Mouse (Mus musculus) megakaryocyte, embryonic 14.5 days (primary cell): ENCODE results near the gene Ppil6. TPM values are rescaled to one million over a fixed set of nuclear protein-coding genes. Genes with fewer than 3 reads are reported as not detected.

Experiments used
- H3K27me3 ChIP-seq: replicated peaks from 2 replicates; pipeline ENCODE3; 2012; ENCODE audit warnings: inconsistent platforms
- H3K36me3 ChIP-seq: replicated peaks from 2 replicates; pipeline ENCODE3; 2012; ENCODE audit warnings: low read length, inconsistent platforms, mixed read lengths
- H3K4me1 ChIP-seq: 2 replicates; pipeline ENCODE4 v1.6.1; 2012; ENCODE audit warnings: inconsistent platforms
- H3K4me3 ChIP-seq: replicated peaks from 2 replicates; pipeline ENCODE3; 2012; ENCODE audit warnings: moderate library complexity, mild to moderate bottlenecking, inconsistent platforms
- H3K9me3 ChIP-seq: 2 replicates; pipeline ENCODE4 v1.6.1; 2012; ENCODE audit warnings: inconsistent platforms
- FLI1 ChIP-seq: IDR thresholded peaks from 2 replicates; pipeline ENCODE4 v1.6.1; 2012; ENCODE audit warnings: low read length, inconsistent platforms, mixed read lengths
- GATA1 ChIP-seq: IDR thresholded peaks from 3 replicates; pipeline ENCODE4 v1.6.1; 2012; ENCODE audit warnings: mixed read lengths, low read length, inconsistent platforms, borderline replicate concordance
- polyA plus RNA-seq: library from polyadenylated mRNA; stranded (reverse); fragments of >175 nt; gene quantifications from 2 replicates; pipeline ENCODE4 v1.2.3, GENCODE M21; 2012; ENCODE audit warnings: low replicate concordance; ENCODE audit not compliant: insufficient read depth

The Ppil6 gene
- polyA plus RNA-seq, 1 experiment: not detected

DNA sequence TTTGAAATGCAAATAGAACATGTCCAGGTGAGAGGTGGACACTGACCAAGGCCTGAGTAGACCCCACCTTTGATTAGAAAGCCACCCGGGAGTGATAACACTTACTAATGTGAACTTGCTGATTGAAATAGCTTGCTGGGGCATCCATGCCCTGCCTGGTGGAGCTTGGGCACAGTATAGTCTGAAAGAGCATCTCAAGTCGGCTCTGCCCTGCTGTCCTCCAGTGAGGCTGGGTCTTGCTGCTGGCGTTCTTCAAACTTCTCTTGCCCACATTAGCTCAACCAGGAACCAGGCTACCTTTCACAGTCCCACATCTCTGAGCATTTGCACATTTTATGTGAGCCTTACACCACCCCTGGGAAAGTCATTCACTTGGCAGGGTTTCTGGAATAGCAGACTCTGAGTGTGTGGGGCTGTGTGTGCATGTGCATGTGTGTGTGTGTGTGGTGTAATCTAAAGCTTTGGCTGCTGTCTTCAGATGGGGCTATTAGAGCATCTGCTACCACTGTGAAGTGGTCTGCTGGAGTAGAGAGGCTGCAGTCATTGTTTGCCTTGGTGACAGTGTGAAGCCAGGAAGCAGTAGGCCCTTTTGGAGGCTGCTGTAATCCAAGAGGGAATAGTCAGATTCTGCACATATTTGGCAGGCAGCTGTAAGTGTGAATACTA is 29.0 kb upstream of the Ppil6 start:
- Histone ChIP-seq H3K9me3 (no peaks in the 10 kb centered on the region), H3K4me1 (peaks cover 26% of the 10 kb centered on the region), H3K27me3 (no peaks in the 10 kb centered on the region), H3K36me3 (peaks cover 87% of the 10 kb centered on the region), H3K4me3 (no peak overlapping the region)
- TF ChIP-seq FLI1 (no peak), GATA1 (no peak)

- peaks cover 78% of the 10 kb centered on the region for H3K36me3 ChIP-seq
- peaks cover 26% of the 10 kb centered on the region for H3K4me1 ChIP-seq
- no peak overlapping the region for H3K4me3 ChIP-seq
- H3K9me3 ChIP-seq: no peaks in the 10 kb centered on the region
- no peaks in the 10 kb centered on the region for H3K27me3 ChIP-seq
- TF ChIP-seq GATA1: no peak
- TF ChIP-seq FLI1: no peak
Measured at GRCm38 (mm10) chr10:41464401-41464955, 25.8 kb upstream of the Ppil6 start.

GRCm38 (mm10) chr10:41467325-41467724 is 22.9 kb upstream of the Ppil6 start:
- H3K4me3 ChIP-seq: no peak overlapping the region
- TF ChIP-seq GATA1 (no peak), FLI1 (no peak)
- H3K36me3 ChIP-seq: peaks cover 50% of the 10 kb centered on the region
- H3K27me3 ChIP-seq: peaks cover 1% of the 10 kb centered on the region
- H3K9me3 ChIP-seq: no peaks in the 10 kb centered on the region
- peaks cover 4% of the 10 kb centered on the region; the same call in 1 of the 2 replicates for H3K4me1 ChIP-seq

- no peaks in the 10 kb centered on the region for H3K9me3 ChIP-seq
- H3K4me1 ChIP-seq: peaks cover 38% of the 10 kb centered on the region
- no peak overlapping the region for H3K4me3 ChIP-seq
- H3K27me3 ChIP-seq: peaks cover 1% of the 10 kb centered on the region
- peaks cover 23% of the 10 kb centered on the region for H3K36me3 ChIP-seq
- TF ChIP-seq FLI1 (no peak), GATA1 (no peak)
Measured at GRCm38 (mm10) chr10:41470693-41471092, 19.5 kb upstream of the Ppil6 start.

GRCm38 (mm10) chr10:41472534-41472933 is 17.7 kb upstream of the Ppil6 start:
- TF ChIP-seq FLI1: no peak
- no peak for TF ChIP-seq GATA1
- Histone ChIP-seq H3K4me3 (no peak overlapping the region), H3K9me3 (no peaks in the 10 kb centered on the region), H3K36me3 (peaks cover 11% of the 10 kb centered on the region), H3K27me3 (peaks cover 5% of the 10 kb centered on the region), H3K4me1 (peaks cover 56% of the 10 kb centered on the region)

GRCm38 (mm10) chr10:41472962-41473481 is 17.2 kb upstream of the Ppil6 start:
- no peak for TF ChIP-seq FLI1
- TF ChIP-seq GATA1: no peak
- Histone ChIP-seq H3K9me3 (no peaks in the 10 kb centered on the region), H3K4me3 (peak overlapping the region; percentile 12), H3K4me1 (peaks cover 61% of the 10 kb centered on the region), H3K36me3 (peaks cover 9% of the 10 kb centered on the region), H3K27me3 (peaks cover 6% of the 10 kb centered on the region)

DNA sequence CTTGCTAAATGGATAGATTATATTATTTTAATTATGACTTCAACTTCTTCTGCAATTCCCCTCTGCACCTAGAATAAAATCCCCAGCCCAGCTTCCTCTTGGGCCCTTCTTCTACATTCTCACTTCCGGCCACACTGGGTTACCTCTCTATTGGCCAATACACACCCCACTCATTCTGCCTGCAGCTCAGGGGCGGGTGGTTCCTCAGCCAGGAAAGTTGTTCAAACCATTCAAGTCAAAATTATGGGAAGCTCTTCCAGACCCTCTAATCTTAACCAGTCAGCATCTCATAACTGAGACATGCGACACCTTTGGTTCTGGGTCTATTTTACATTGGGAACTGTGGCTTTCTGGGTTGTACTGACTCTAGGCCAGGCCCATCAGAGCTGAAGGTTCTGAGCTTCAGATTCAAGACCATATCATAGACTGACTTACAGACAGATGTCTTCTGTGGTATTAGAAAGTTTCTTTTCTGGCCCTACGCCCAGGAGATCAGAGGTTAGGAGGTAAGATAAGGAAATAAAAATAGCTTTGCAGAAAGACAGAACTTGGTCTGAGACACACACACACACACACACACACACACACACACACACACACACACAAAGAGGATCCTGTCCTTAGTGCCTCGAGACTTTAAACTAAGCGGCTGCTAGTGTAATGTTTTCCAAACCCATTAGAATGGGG is 16.3 kb upstream of the Ppil6 start:
- Histone ChIP-seq H3K9me3 (no peaks in the 10 kb centered on the region), H3K4me3 (no peak overlapping the region), H3K4me1 (peaks cover 66% of the 10 kb centered on the region), H3K27me3 (peaks cover 14% of the 10 kb centered on the region), H3K36me3 (peaks cover 7% of the 10 kb centered on the region)
- TF ChIP-seq GATA1 (no peak), FLI1 (no peak)

DNA sequence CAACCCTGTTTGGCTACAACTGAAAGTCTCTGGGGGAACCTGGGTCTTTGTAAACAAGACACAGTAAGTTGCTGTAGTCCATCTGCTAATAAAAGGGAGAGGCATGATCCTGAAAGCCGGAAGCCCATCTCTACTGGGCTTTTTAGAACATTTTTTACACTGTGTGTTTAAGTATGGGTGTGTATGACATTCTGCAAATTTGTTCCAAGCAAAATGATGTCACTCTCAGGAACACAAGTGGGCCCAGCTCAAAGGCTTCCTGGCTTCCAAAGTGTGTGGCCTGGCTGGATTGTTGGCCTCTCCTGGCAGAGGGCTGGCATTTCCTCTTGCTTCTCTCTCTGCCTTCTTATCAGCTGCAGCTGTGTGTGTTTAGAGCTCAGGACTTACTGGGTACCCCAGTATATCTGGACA is 15.3 kb upstream of the Ppil6 start:
- Histone ChIP-seq H3K36me3 (peaks cover 16% of the 10 kb centered on the region), H3K4me3 (no peak overlapping the region), H3K4me1 (peaks cover 70% of the 10 kb centered on the region), H3K27me3 (peaks cover 24% of the 10 kb centered on the region), H3K9me3 (no peaks in the 10 kb centered on the region)
- no peak for TF ChIP-seq GATA1
- TF ChIP-seq FLI1: no peak

DNA sequence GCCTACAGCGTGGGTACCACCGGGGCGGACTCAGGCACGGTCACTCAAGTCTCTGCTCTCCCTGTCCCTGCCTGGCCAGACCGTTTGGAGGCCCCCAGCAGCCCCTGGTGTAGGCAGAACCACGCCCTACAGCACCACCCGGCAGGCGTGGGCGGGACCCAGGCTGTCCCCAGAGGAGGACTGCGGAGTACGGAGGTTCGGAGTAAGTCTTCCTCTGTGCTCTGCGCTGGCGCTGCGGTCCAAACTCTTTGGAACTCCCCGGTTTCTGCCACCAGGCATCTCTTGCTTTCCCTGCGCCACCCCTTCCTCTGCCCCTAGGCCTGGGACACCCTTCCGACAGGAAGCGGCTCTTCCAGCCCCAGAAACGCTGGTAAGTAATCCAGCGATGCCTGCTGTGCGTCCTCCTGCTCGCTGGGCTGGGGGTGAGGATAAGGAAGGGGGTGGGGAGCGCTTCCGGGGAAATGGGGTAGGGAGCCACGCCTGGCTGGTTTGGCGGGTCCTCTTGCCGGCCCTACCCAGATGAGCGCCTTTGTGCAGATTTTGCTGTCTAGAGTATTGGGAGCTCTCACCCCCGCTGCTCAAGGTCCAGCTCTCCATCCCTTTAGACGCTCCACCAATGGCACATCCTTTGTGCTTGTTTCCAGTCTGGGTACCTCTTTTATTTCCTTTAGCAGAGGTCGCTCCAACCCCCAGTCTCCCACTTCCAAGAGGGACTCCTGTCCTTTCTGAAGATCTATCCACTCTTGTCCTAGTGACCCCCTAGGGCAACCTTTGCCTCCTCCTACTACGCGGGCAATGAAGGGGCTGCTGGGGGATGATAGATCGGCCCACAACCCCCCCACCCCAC is 13.8 kb upstream of the Ppil6 start, which contains the start of gene Mical1:
Mical1 (plus strand) TSS at position 144 of the 847 bp plus-strand sequence.
- peaks cover 27% of the 10 kb centered on the region for H3K36me3 ChIP-seq
- H3K9me3 ChIP-seq: no peaks in the 10 kb centered on the region
- no peak for TF ChIP-seq GATA1
- TF ChIP-seq FLI1: no peak
- H3K4me3 ChIP-seq: peak within 1 kb of the TSS; percentile 92
- peaks cover 32% of the 10 kb centered on the region for H3K27me3 ChIP-seq
- H3K4me1 ChIP-seq: peaks cover 75% of the 10 kb centered on the region
